Mouse (Mus musculus) erythroblast, embryonic 14.5 days (primary cell): ENCODE data around the gene Gm21188. TPM values are rescaled to one million over a fixed set of nuclear protein-coding genes. Genes with fewer than 3 reads are reported as not detected.
"Not testable (repeated sequence)": the region's sequence is repeated elsewhere in the genome, so short reads cannot be mapped to it uniquely, and the experiment has no call there.

Experiments
- H3K27me3 ChIP-seq: 2 replicates; pipeline ENCODE4 v1.6.1; 2012; ENCODE audit warnings: inconsistent platforms; ENCODE audit not compliant: control insufficient read depth
- H3K36me3 ChIP-seq: 2 replicates; pipeline ENCODE4 v1.6.1; 2012; ENCODE audit warnings: mild to moderate bottlenecking, inconsistent platforms; ENCODE audit not compliant: control insufficient read depth
- H3K4me1 ChIP-seq: 2 replicates; pipeline ENCODE4 v1.6.1; 2012; ENCODE audit warnings: inconsistent platforms; ENCODE audit not compliant: control insufficient read depth
- H3K4me3 ChIP-seq: replicated peaks from 2 replicates; pipeline ENCODE3; 2012; ENCODE audit warnings: moderate library complexity, mild to moderate bottlenecking, inconsistent platforms
- H3K9me3 ChIP-seq: 2 replicates; pipeline ENCODE4 v1.6.1; 2012; ENCODE audit warnings: low read length, inconsistent platforms, mixed read lengths; ENCODE audit not compliant: control insufficient read depth
- polyA plus RNA-seq: library from polyadenylated mRNA; stranded (reverse); fragments of >175 nt; gene quantifications from 2 replicates; pipeline ENCODE4 v1.2.3, GENCODE M21; 2012

The Gm21188 gene
- not detected in 2 replicates for polyA plus RNA-seq

DNA sequence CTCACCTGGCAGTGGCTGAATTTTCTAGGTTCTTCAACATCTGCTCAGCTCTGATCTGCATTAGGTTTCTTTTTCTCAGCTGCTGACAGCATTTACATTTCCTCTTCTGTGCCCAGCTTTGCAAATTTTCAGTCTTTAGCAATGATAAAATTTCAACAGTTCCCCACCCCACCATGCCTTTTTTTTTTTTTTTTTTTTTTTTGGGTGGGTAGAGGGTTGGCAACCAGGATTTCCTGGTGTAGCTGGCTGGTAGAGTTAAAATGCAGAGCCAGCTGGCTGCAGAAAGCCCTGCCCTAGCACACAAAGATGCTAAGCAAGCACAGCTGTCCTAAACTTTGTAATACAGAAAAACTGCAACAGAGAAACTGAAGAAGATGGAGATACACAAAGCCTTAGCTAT, at the start of gene Gm21188:
Gene Gm21188, minus strand, starts transcription at position 110 of the 400 bp plus-strand sequence.
- not testable (repeated sequence) for H3K27me3 ChIP-seq, H3K4me3 ChIP-seq, H3K4me1 ChIP-seq, H3K36me3 ChIP-seq, H3K9me3 ChIP-seq

DNA sequence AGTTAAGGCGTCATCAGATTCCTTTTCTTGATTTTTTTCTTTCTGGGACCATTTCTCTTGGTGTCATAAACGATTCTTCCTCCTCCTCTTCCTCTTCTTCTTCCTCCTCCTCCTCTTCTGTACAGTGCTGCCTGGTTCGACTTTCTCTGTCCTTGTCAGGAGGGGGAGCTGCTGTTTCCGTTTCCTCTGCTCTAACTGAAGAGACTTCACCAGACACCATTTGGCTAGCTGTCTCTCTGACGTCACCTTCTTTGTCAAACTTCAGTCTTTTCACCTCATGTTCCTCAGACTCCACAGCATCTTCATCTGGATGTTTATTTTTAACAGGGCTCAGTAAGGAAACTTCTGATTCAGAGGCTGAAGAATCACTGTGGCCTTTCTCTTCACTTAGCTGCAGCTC, 47.3 kb upstream of the Gm21188 start:
- not testable (repeated sequence) for H3K36me3 ChIP-seq, H3K27me3 ChIP-seq, H3K9me3 ChIP-seq, H3K4me3 ChIP-seq, H3K4me1 ChIP-seq

DNA sequence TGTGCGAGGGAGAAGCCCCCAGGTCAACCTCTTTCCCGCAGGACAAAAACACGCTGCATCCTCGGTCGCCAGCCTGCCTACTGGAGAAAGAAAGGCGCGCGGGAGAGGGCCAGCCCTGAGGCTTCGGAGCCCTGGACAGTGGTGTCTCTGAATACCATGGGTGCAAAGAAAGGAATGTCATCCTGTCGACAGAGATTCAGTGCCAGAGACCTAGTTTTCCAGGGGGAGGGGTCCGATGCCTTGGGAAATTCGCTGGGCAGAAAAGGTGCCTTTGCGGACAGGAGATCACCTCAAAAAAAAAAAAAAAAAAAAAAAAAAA, 44.9 kb upstream of the Gm21188 start:
- H3K4me3 ChIP-seq, H3K36me3 ChIP-seq, H3K27me3 ChIP-seq: not testable (repeated sequence)

DNA sequence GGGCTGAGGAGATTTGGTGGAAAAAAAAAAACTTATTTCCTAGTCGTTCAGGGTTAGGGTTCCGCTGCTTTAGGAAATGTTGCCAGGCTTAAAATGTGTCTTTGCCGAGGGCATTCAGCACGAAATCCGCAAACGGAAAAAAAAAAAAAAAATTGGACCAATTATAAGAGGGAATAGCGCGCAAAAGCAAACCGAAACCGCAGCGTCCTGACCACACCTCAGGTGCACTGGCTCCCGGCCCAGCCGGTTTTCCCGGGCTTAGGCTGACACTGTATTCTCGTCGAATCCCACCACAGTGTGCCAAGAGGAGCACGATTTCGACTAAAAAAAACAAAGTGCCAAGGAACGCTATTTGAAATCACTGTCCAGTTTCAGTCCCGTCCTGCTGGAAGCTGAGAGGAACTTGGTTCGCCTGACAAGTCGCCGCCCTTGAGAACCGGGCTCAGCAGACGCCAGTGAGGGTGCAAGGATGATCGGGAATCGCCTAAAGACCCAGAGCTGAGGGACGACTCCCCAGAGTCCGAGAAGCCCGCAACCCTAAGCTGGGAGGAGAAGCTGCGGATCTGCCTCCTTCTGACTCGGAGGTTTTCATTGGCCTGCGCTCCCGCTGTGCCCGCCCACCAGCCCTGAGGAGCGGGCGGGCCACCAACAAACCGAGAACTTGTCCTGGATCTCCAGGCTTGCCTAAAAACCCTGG, 44.4 kb upstream of the Gm21188 start:
- not testable (repeated sequence) for H3K4me3 ChIP-seq

More for the DNA sequence above, 44.9 kb upstream of the Gm21188 start:
- not testable (repeated sequence) for H3K9me3 ChIP-seq, H3K4me1 ChIP-seq

DNA sequence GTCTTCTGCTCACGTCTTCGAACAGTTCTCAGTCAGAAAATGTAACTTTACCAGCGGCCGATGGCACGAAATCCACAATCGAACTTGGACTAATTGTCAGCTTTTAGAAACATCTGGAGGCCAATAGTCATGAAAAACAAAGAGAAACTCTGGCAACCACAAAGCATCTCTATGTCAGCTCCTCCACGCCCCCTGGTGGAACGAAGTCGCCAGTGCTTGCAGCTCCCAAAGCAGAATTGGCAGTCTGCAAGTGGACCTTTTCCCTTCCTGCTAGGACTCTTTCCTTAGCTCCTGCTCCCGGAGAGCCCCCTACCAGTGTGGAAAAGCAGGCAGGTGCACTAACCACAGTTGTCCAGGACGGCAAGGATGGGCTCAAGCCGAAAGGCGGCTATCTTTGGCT, 41.0 kb upstream of the Gm21188 start:
- H3K27me3 ChIP-seq, H3K4me3 ChIP-seq, H3K9me3 ChIP-seq, H3K36me3 ChIP-seq, H3K4me1 ChIP-seq: not testable (repeated sequence)

More for the DNA sequence above, 44.4 kb upstream of the Gm21188 start:
- not testable (repeated sequence) for H3K9me3 ChIP-seq, H3K4me1 ChIP-seq, H3K27me3 ChIP-seq, H3K36me3 ChIP-seq

DNA sequence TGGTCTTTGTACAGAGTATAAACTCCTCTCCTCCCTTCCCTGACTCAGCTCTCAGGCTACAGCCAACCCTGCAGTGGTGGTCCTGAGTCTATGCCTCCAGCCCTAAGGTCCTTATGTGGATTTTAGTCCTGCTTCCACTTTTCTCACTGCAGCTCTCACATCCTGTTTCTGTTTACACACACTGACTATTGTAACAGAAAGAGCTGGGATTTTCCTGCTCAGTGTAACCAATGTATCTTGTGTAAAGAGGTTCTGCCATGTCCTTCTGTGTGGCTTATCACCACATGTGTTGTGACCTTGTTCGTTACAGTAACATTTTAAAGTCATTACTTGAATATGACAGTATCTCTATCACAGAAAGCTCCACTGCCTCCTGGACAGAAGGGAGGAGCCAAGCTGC, 27.6 kb upstream of the Gm21188 start:
- not testable (repeated sequence) for H3K4me3 ChIP-seq, H3K27me3 ChIP-seq, H3K36me3 ChIP-seq, H3K9me3 ChIP-seq, H3K4me1 ChIP-seq

DNA sequence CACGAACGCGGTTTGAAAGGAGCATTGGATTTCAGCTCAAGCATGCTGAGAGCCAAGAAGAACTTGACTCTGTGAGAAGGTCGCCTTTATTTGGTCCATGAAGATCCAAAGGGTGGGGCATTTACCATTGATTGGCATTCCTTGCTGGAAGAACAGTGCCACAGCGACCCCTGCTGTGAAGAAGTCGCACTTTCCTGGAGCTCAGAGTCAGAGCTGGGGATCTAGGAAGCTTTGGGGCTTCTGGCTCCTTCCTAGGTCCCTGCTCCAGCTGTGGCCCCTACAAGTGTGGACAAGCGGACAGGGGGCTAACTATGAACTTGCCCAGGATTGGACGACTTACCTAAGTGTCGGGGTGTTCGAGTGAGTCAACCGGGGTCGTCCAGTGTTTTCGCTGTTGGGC, 18.9 kb upstream of the Gm21188 start:
- not testable (repeated sequence) for H3K4me1 ChIP-seq, H3K9me3 ChIP-seq, H3K36me3 ChIP-seq, H3K27me3 ChIP-seq, H3K4me3 ChIP-seq

DNA sequence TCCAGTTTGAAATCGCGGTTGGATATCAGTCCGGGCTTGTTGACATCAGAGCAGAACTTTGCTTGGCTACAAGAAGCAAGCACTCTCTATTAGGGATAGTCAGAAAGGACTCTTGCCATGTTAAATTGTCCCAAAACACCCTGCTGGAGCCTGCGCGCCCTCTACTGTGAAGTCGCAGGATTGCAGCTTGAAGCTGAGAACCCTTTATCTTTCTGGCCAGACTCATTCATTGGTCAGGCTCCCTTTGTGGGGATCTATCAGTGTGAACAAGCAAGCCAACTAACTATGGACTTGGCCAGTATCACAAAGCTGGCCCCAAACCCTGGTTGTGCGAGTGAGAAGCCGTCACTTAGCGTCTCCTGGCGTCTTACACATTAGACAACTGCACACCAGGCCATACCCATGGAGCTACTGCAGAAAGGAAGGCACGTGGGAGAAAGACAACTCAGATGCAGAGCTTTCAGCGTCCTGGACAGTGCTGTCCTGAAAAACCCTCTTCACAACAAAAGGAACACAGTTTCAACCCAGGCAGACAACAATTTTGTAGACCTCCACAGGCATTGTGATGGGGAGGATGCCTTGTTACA, 18.1 kb upstream of the Gm21188 start:
- not testable (repeated sequence) for H3K4me1 ChIP-seq, H3K4me3 ChIP-seq, H3K36me3 ChIP-seq, H3K27me3 ChIP-seq, H3K9me3 ChIP-seq

DNA sequence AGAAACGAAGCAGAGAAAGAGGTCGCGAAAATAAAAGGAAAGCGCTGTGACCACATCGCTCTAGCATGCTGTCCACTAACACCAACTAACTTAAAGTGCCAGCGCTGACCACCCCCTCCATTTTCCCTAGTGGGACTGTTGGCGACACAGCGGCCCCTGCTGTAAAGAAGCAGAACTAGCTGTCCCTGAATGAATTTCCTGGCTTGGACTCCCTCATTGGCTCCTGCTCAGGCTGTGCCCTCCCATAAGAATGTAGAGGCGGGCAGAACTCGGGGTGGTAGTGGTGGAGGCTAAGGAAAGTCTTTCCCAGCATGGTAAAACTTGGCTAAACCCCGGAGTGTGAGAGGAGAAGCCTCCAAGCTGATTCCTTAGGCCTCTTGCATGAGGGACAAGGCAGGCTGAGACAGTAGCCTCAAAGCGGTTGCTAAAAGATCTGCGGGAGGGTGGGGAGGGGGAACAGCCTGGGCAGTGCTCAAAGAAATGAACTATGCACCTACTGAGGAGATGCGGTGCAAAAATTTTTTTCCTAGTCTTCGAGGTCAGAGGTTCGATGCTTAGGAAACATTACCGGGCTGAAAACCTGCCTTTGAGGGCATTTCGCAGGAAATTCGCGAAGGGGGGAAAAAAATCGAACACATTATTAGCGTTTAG, 11.6 kb upstream of the Gm21188 start:
- H3K9me3 ChIP-seq, H3K36me3 ChIP-seq, H3K4me3 ChIP-seq, H3K27me3 ChIP-seq, H3K4me1 ChIP-seq: not testable (repeated sequence)

DNA sequence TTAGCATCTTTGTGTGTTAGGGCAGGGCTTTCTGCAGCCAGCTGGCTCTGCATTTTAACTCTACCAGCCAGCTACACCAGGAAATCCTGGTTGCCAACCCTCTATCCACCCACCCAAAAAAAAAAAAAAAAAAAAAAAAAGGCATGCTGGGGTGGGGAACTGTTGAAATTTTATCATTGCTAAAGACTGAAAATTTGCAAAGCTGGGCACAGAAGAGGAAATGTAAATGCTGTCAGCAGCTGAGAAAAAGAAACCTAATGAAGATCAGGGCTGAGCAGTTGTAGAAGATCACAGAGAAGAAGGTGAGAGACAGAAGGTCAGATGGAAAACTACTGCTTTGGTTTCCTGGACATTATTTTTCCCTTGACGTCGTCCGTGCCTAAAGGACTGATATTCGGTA, 10.9 kb upstream of the Gm21188 start:
- H3K4me1 ChIP-seq, H3K4me3 ChIP-seq, H3K9me3 ChIP-seq, H3K36me3 ChIP-seq, H3K27me3 ChIP-seq: not testable (repeated sequence)

DNA sequence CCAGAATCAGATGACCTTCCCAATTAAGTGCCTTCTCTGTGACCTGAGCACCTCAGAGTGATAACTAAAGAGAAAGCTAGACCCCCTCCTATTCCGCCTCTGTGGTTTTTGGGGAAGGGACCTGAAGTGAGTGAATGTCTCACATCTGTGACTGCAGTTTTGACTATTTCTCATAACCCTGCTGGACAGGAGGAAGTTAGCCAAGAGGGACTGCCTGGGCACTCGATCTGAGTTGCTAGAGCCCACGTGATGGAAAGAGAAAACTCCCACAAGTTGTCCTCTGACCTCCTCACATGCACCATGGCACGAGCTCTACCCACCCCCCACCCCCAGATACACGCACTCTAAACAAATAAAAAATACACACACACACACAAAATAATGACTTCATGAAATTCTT, 3.4 kb downstream of the Gm21188 start:
- not testable (repeated sequence) for H3K9me3 ChIP-seq, H3K27me3 ChIP-seq, H3K4me1 ChIP-seq, H3K4me3 ChIP-seq, H3K36me3 ChIP-seq

DNA sequence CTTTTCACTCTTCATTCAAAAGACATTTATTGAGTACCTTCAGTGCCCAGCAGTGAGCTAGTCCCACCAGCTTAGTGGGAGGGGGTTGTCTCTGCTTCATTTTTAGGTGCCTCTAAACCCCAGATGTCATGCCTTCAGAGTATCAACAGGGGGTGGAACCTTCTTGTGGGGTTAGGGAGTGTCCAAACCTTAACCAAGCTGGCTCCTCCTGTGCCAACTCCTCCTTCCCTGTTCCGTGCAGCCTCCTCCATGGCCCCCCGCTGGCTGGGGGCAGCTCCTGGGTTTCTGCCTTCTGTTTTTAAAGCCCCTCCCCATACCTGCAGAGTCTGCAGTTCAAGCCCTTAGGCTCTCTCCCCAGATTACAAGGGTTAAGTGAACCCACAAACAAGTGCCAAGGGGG, 3.8 kb downstream of the Gm21188 start:
- H3K36me3 ChIP-seq, H3K27me3 ChIP-seq, H3K4me3 ChIP-seq, H3K4me1 ChIP-seq, H3K9me3 ChIP-seq: not testable (repeated sequence)

DNA sequence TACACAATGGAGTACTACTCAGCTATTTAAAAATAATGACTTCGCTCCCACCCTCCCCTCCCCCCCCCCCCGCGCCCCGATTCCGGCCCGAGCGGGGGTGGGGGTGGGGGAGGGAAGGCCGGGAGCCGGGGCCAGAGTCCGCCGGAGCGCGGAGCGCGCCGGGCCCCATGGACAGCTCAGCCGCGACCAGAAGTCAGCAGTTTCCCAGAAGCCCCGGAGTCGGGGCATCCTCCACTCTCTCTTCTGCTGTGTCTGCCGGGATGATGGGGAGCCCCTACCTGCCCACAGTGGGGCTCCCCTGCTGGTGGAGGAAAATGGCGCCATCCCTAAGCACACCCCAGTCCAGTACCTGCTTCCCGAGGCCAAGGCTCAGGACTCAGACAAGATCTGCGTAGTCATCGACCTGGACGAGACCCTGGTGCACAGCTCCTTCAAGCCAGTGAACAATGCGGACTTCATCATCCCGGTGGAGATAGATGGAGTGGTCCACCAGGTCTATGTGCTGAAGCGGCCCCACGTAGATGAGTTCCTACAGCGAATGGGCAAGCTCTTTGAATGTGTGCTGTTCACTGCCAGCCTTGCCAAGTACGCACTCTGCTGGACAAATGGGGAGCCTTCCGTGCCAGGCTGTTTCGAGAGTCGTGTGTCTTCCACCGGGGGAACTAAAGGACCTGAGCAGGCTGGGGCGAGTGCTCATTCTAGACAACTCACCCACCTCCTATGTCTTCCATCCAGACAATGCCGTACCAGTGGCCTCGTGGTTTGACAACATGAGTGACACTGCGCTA, 5.4 kb downstream of the Gm21188 start:
- not testable (repeated sequence) for H3K36me3 ChIP-seq, H3K27me3 ChIP-seq, H3K4me3 ChIP-seq, H3K9me3 ChIP-seq, H3K4me1 ChIP-seq

DNA sequence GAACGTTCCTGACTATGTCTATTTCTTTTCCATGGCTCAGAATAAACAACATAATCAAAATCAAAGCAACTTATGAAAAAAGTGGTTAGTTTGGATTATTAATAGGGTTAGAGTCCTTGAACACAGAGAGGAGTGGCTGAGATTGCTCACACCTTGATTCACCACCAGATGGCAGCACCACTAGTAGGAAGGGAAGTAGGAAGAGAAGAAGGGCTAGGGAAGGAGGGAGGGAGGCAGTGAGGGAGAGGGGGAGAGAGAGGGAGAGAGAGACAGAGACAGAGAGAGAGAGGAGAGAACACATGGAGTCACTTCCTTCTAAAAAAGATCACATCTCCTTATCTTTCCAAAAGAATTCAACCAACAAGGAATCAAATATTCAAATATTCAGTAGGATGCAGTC, 10.8 kb downstream of the Gm21188 start:
- H3K36me3 ChIP-seq, H3K9me3 ChIP-seq, H3K4me3 ChIP-seq, H3K4me1 ChIP-seq: not testable (repeated sequence)
- peaks cover 16% of the 10 kb centered on the region for H3K27me3 ChIP-seq
